Mouse (Mus musculus) neural tube, embryonic 14.5 days (tissue): ENCODE measurements around the gene Tmem107. TPM values are rescaled to one million over a fixed set of nuclear protein-coding genes. Genes with fewer than 3 reads are reported as not detected.

Source experiments
- ATAC-seq: fragments of 200-750 bp; cut with Nextera tagmentation; 2 replicates; pipeline ENCODE4 v1.8.0; 2017; ENCODE audit warnings: low read depth, mild to moderate bottlenecking, moderate TSS enrichment, moderate library complexity
- H3K27ac ChIP-seq: fragments of 300-500 bp; sonication (generic); 2 replicates; pipeline ENCODE4 v1.5.1; 2014; ENCODE audit warnings: low read depth, mild to moderate bottlenecking, control low read depth, low read length, moderate library complexity, mixed read lengths
- H3K27me3 ChIP-seq: fragments of 300-500 bp; sonication (generic); 2 replicates; pipeline ENCODE4 v1.6.1; 2014; ENCODE audit warnings: low read length; ENCODE audit not compliant: control insufficient read depth, insufficient read depth
- H3K36me3 ChIP-seq: fragments of 300-500 bp; sonication (generic); 2 replicates; pipeline ENCODE4 v1.6.1; 2014; ENCODE audit warnings: low read length, mixed read lengths; ENCODE audit not compliant: control insufficient read depth, insufficient read depth
- H3K4me1 ChIP-seq: fragments of 300-500 bp; sonication (generic); 2 replicates; pipeline ENCODE4 v1.6.1; 2014; ENCODE audit warnings: low read length; ENCODE audit not compliant: control insufficient read depth, insufficient read depth
- H3K4me2 ChIP-seq: fragments of 300-500 bp; sonication (generic); 2 replicates; pipeline ENCODE4 v1.6.1; 2014; ENCODE audit warnings: mild to moderate bottlenecking, low read depth, low read length, control low read depth
- H3K4me3 ChIP-seq: fragments of 300-500 bp; sonication (generic); 2 replicates; pipeline ENCODE4 v1.5.1; 2014; ENCODE audit warnings: low read depth, low read length, control low read depth, mixed read lengths
- H3K9ac ChIP-seq: fragments of 300-500 bp; sonication (generic); replicated peaks from 2 replicates; pipeline ENCODE4 v1.6.1; 2014; ENCODE audit warnings: low read depth, mild to moderate bottlenecking, control low read depth, low read length, mixed read lengths
- H3K9me3 ChIP-seq: fragments of 300-500 bp; sonication (generic); 2 replicates; pipeline ENCODE4 v1.6.1; 2016; ENCODE audit warnings: low read length; ENCODE audit not compliant: control insufficient read depth
- WGBS: fragments of 180-500 bp; shearing (Covaris S2); extraction: QIAGEN DNeasy Blood & Tissue Kit; methylation state at CpG from one replicate; pipeline ENCODE4 v1.1.7; 2014; 5-methylcytosine and 5-hydroxymethylcytosine counted together
- polyA plus RNA-seq: library from polyadenylated mRNA; unstranded; fragments of >200 nt; fragmentation: Nextera tagmentation; extraction: Ambion mirVana; gene quantifications from 2 replicates; pipeline ENCODE4 v1.2.1, GENCODE M21; 2014

Tmem107 gene
- polyA plus RNA-seq, 1 experiment from 2014 or later: 27.7 TPM

GRCm38 (mm10) chr11:69070093-69070492 lies 513 bp upstream of the Tmem107 start:
- peak overlapping the region; percentile 82 for H3K4me2 ChIP-seq
- under 1% methylated on average over 13 of the region's 13 CpGs for WGBS
- no peak for ATAC-seq
- H3K27ac ChIP-seq: peak overlapping the region; percentile 88
- H3K4me1 ChIP-seq: peaks cover 23% of the 10 kb centered on the region
- H3K9ac ChIP-seq: peak overlapping the region; percentile 65
- H3K36me3 ChIP-seq: no peaks in the 10 kb centered on the region
- H3K9me3 ChIP-seq: no peaks in the 10 kb centered on the region
- peak overlapping the region; percentile 60 for H3K4me3 ChIP-seq
- H3K27me3 ChIP-seq: no peaks in the 10 kb centered on the region

GRCm38 (mm10) chr11:69071262-69071661 lies 656 bp downstream of the Tmem107 start:
- Histone ChIP-seq H3K4me3 (peak overlapping the region; percentile 60), H3K9ac (peak overlapping the region; percentile 65), H3K4me2 (peak overlapping the region; percentile 82), H3K27ac (peak overlapping the region; percentile 88; the same call in 1 of the 2 replicates), H3K36me3 (no peaks in the 10 kb centered on the region), H3K27me3 (no peaks in the 10 kb centered on the region), H3K4me1 (peaks cover 21% of the 10 kb centered on the region), H3K9me3 (no peaks in the 10 kb centered on the region)
- 25% methylated on average over 9 of the region's 9 CpGs for WGBS
- ATAC-seq: no peak

GRCm38 (mm10) chr11:69072234-69072633 lies 1.6 kb downstream of the Tmem107 start:
- ATAC-seq: no peak
- peak overlapping the region; percentile 78 for H3K9ac ChIP-seq
- H3K4me3 ChIP-seq: peak overlapping the region; percentile 30; the same call in 1 of the 2 replicates

GRCm38 (mm10) chr11:69072666-69073064 lies 2.1 kb downstream of the Tmem107 start:
- H3K4me3 ChIP-seq: peak overlapping the region; percentile 30
- H3K4me2 ChIP-seq: peak overlapping the region; percentile 55
- no peak for ATAC-seq
- H3K36me3 ChIP-seq: no peaks in the 10 kb centered on the region
- H3K27me3 ChIP-seq: no peaks in the 10 kb centered on the region
- no peaks in the 10 kb centered on the region for H3K9me3 ChIP-seq
- peaks cover 15% of the 10 kb centered on the region for H3K4me1 ChIP-seq
- H3K9ac ChIP-seq: peak overlapping the region; percentile 78
- 5% methylated on average over 9 of the region's 9 CpGs for WGBS
- peak overlapping the region; percentile 98 for H3K27ac ChIP-seq

More at GRCm38 (mm10) chr11:69072234-69072633, 1.6 kb downstream of the Tmem107 start:
- no peaks in the 10 kb centered on the region for H3K27me3 ChIP-seq
- peaks cover 17% of the 10 kb centered on the region for H3K4me1 ChIP-seq
- H3K9me3 ChIP-seq: no peaks in the 10 kb centered on the region
- H3K27ac ChIP-seq: peak overlapping the region; percentile 98
- 90% methylated on average over 11 of the region's 11 CpGs for WGBS
- no peaks in the 10 kb centered on the region for H3K36me3 ChIP-seq
- peak overlapping the region; percentile 55 for H3K4me2 ChIP-seq

- Histone ChIP-seq H3K4me3 (peak overlapping the region; percentile 30), H3K36me3 (no peaks in the 10 kb centered on the region), H3K4me2 (peak overlapping the region; percentile 55), H3K27ac (peak overlapping the region; percentile 98), H3K9me3 (no peaks in the 10 kb centered on the region), H3K9ac (peak overlapping the region; percentile 78), H3K4me1 (peaks cover 15% of the 10 kb centered on the region), H3K27me3 (no peaks in the 10 kb centered on the region)
- peak; percentile 75 for ATAC-seq
- WGBS: 0% methylated on average over 14 of the region's 14 CpGs
Observed at GRCm38 (mm10) chr11:69073065-69073888, 2.7 kb downstream of the Tmem107 start.

- Histone ChIP-seq H3K27ac (no peak overlapping the region), H3K4me2 (no peak overlapping the region), H3K4me1 (peaks cover 15% of the 10 kb centered on the region), H3K36me3 (no peaks in the 10 kb centered on the region), H3K9me3 (no peaks in the 10 kb centered on the region), H3K4me3 (no peak overlapping the region), H3K9ac (no peak overlapping the region), H3K27me3 (no peaks in the 10 kb centered on the region)
- 40% methylated on average over 6 of the region's 6 CpGs for WGBS
- ATAC-seq: no peak
Observed at GRCm38 (mm10) chr11:69073951-69074775, 3.6 kb downstream of the Tmem107 start.

GRCm38 (mm10) chr11:69074776-69075069 lies 4.1 kb downstream of the Tmem107 start:
- no peak for ATAC-seq
- no peak overlapping the region for H3K4me2 ChIP-seq
- no peak overlapping the region for H3K4me3 ChIP-seq
- no peaks in the 10 kb centered on the region for H3K36me3 ChIP-seq
- no peak overlapping the region for H3K27ac ChIP-seq
- no peaks in the 10 kb centered on the region for H3K9me3 ChIP-seq
- no peak overlapping the region for H3K9ac ChIP-seq
- no peaks in the 10 kb centered on the region for H3K27me3 ChIP-seq
- 53% methylated on average over 2 of the region's 2 CpGs for WGBS
- peaks cover 15% of the 10 kb centered on the region for H3K4me1 ChIP-seq

GRCm38 (mm10) chr11:69075764-69076479 lies 5.3 kb downstream of the Tmem107 start:
- no peaks in the 10 kb centered on the region for H3K27me3 ChIP-seq
- peaks cover 11% of the 10 kb centered on the region for H3K4me1 ChIP-seq
- no peak overlapping the region for H3K4me2 ChIP-seq
- H3K9me3 ChIP-seq: no peaks in the 10 kb centered on the region
- no peak overlapping the region for H3K4me3 ChIP-seq
- 46% methylated on average over 8 of the region's 9 CpGs for WGBS
- H3K27ac ChIP-seq: no peak overlapping the region
- no peak for ATAC-seq
- H3K36me3 ChIP-seq: no peaks in the 10 kb centered on the region
- H3K9ac ChIP-seq: no peak overlapping the region
